Mouse (Mus musculus) cortical plate, adult 2 months (tissue): ENCODE measurements around the gene Adamtsl5. TPM values are rescaled to one million over a fixed set of nuclear protein-coding genes. Genes with fewer than 3 reads are reported as not detected.

Experiments
- H3K27ac ChIP-seq: fragments of 200-500 bp; 2 replicates; pipeline ENCODE4 v1.5.1; 2012; ENCODE audit warnings: low read length, control low read depth, inconsistent platforms; ENCODE audit not compliant: insufficient read depth
- H3K4me1 ChIP-seq: fragments of 200-500 bp; 2 replicates; pipeline ENCODE4 v1.6.1; 2011; ENCODE audit warnings: low read length; ENCODE audit not compliant: control insufficient read depth, insufficient read depth
- H3K4me3 ChIP-seq: fragments of 200-500 bp; 2 replicates; pipeline ENCODE4 v1.5.1; 2011; ENCODE audit warnings: mild to moderate bottlenecking, low read length, control low read depth; ENCODE audit not compliant: insufficient read depth
- CTCF ChIP-seq: fragments of 200-500 bp; IDR thresholded peaks from 2 replicates; pipeline ENCODE4 v1.5.1; 2011; ENCODE audit warnings: mild to moderate bottlenecking, control low read depth, low read length; ENCODE audit not compliant: insufficient read depth; ENCODE audit errors: extremely low read depth
- POLR2A ChIP-seq: fragments of 200-500 bp; IDR thresholded peaks from 2 replicates; pipeline ENCODE4 v1.6.1; 2011; ENCODE audit warnings: mild to moderate bottlenecking, low read length, control low read depth; ENCODE audit not compliant: insufficient read depth; ENCODE audit errors: extremely low read depth
- polyA plus RNA-seq: library from polyadenylated mRNA; depleted of rRNA; stranded (reverse); fragments of >200 nt; gene quantifications from 2 replicates; pipeline ENCODE4 v1.2.3, GENCODE M21; 2012

The Adamtsl5 gene
- polyA plus RNA-seq, 1 experiment: 9.4 TPM

GRCm38 (mm10) chr10:80312586-80313504 lies 35.4 kb downstream of the Adamtsl5 start:
- Histone ChIP-seq H3K27ac (no peak overlapping the region), H3K4me3 (no peak overlapping the region), H3K4me1 (no peaks in the 10 kb centered on the region)
- TF ChIP-seq CTCF (no peak), POLR2A (no peak)

- TF ChIP-seq POLR2A (no peak), CTCF (no peak)
- no peak overlapping the region for H3K4me3 ChIP-seq
- no peak overlapping the region for H3K27ac ChIP-seq
- no peaks in the 10 kb centered on the region for H3K4me1 ChIP-seq
Observed at GRCm38 (mm10) chr10:80311560-80311959, 36.7 kb downstream of the Adamtsl5 start.

DNA sequence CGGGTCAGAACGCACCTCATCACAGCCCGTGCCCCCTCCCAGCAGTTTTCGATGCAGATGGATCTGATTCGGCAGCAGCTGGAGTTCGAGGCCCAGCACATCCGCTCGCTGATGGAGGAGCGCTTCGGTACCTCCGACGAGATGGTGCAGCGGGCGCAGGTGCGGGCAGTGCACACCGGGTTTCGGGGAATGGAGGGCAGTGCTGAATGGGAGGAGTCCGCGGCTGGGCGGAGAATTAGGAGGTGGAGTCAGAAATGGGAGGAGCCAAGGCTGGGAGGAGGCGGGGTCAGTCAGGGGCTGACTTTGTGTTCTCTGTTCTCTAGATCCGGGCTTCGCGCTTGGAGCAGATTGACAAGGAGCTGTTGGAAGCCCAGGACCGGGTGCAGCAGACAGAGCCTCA lies 43.4 kb downstream of the Adamtsl5 start:
- H3K27ac ChIP-seq: no peak overlapping the region
- no peak for TF ChIP-seq CTCF
- TF ChIP-seq POLR2A: no peak
- H3K4me3 ChIP-seq: no peak overlapping the region
- peaks cover 8% of the 10 kb centered on the region for H3K4me1 ChIP-seq

GRCm38 (mm10) chr10:80304458-80304857 lies 43.8 kb downstream of the Adamtsl5 start:
- Histone ChIP-seq H3K4me1 (peaks cover 8% of the 10 kb centered on the region), H3K4me3 (no peak overlapping the region), H3K27ac (no peak overlapping the region)
- TF ChIP-seq POLR2A (no peak), CTCF (no peak)

DNA sequence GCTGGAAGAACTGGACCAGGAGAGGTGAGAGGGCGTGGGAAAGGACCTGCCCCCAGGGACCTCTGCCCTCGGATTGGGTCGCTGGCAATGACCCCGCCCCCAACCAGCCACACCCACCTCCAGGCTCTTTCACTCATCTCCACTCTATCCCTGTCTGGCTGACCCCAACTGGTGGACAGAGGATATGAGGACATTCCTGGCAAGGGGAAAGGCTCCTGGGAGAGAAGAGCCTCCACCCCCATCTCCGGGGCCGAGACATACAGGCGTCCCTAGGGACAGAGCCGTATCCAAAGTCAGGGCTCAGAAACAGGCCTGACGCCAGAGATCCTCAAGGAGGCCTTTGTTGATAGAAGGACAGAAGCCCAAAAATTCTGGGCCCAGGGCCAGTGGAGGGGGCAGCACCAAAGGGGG lies 45.7 kb downstream of the Adamtsl5 start:
- Histone ChIP-seq H3K27ac (peak overlapping the region; percentile 78; the same call in 1 of the 2 replicates), H3K4me1 (peaks cover 11% of the 10 kb centered on the region), H3K4me3 (no peak overlapping the region)
- TF ChIP-seq CTCF (no peak), POLR2A (no peak)

- peaks cover 13% of the 10 kb centered on the region for H3K4me1 ChIP-seq
Observed at GRCm38 (mm10) chr10:80302082-80302355, 46.2 kb downstream of the Adamtsl5 start.

GRCm38 (mm10) chr10:80301256-80302081 lies 46.7 kb downstream of the Adamtsl5 start:
- Histone ChIP-seq H3K4me3 (peak overlapping the region; percentile 95), H3K4me1 (peaks cover 15% of the 10 kb centered on the region), H3K27ac (peak overlapping the region; percentile 78; the same call in 1 of the 2 replicates)
- TF ChIP-seq POLR2A: no peak
- no peak for TF ChIP-seq CTCF

More at GRCm38 (mm10) chr10:80302082-80302355, 46.2 kb downstream of the Adamtsl5 start:
- no peak for TF ChIP-seq CTCF
- TF ChIP-seq POLR2A: no peak
- Histone ChIP-seq H3K4me3 (0 out of 2 replicates have a peak overlapping the region, but pooled peaks have one; percentile 7), H3K27ac (peak overlapping the region; percentile 78; the same call in 1 of the 2 replicates)

- Histone ChIP-seq H3K4me1 (peaks cover 15% of the 10 kb centered on the region), H3K4me3 (peak overlapping the region; percentile 95), H3K27ac (peak overlapping the region; percentile 43; the same call in 1 of the 2 replicates)
- no peak for TF ChIP-seq CTCF
- TF ChIP-seq POLR2A: peak; percentile 60; the same call in 1 of the 2 replicates
Observed at GRCm38 (mm10) chr10:80300672-80301181, 47.5 kb downstream of the Adamtsl5 start.

- Histone ChIP-seq H3K4me3 (peak overlapping the region; percentile 95), H3K27ac (no peak overlapping the region), H3K4me1 (peaks cover 15% of the 10 kb centered on the region)
- TF ChIP-seq POLR2A: no peak
- no peak for TF ChIP-seq CTCF
Observed at GRCm38 (mm10) chr10:80299824-80300223, 48.4 kb downstream of the Adamtsl5 start.
